Mouse (Mus musculus) limb, embryonic 12.5 days (tissue): ENCODE data around the gene Ttyh1. TPM values are rescaled to one million over a fixed set of nuclear protein-coding genes. Genes with fewer than 3 reads are reported as not detected.
"Not testable (repeated sequence)": the region's sequence is repeated elsewhere in the genome, so short reads cannot be mapped to it uniquely, and the experiment has no call there.

Experiments
- ATAC-seq: fragments of 200-750 bp; cut with Nextera tagmentation; 2 replicates; pipeline ENCODE4 v1.8.0; 2017; ENCODE audit warnings: low read depth, moderate TSS enrichment; ENCODE audit not compliant: insufficient number of reproducible peaks, insufficient read depth, low FRiP score, low TSS enrichment
- H3K27ac ChIP-seq: fragments of 300-500 bp; sonication (generic); 2 replicates; pipeline ENCODE4 v1.5.1; 2016; ENCODE audit warnings: mild to moderate bottlenecking, moderate library complexity
- H3K27me3 ChIP-seq: fragments of 300-500 bp; sonication (generic); 2 replicates; pipeline ENCODE4 v1.6.1; 2016; ENCODE audit warnings: mild to moderate bottlenecking, moderate library complexity
- H3K36me3 ChIP-seq: fragments of 300-500 bp; sonication (generic); 2 replicates; pipeline ENCODE4 v1.6.1; 2016; ENCODE audit warnings: mild to moderate bottlenecking, moderate library complexity
- H3K4me1 ChIP-seq: fragments of 300-500 bp; sonication (generic); replicated peaks from 2 replicates; pipeline ENCODE4 v1.6.1; 2016
- H3K4me2 ChIP-seq: fragments of 300-500 bp; sonication (generic); 2 replicates; pipeline ENCODE4 v1.6.1; 2016; ENCODE audit warnings: mild to moderate bottlenecking, moderate library complexity
- H3K4me3 ChIP-seq: fragments of 300-500 bp; sonication (generic); replicated peaks from 2 replicates; pipeline ENCODE4 v1.5.1; 2016; ENCODE audit warnings: mild to moderate bottlenecking
- H3K9ac ChIP-seq: fragments of 300-500 bp; sonication (generic); replicated peaks from 2 replicates; pipeline ENCODE4 v1.6.1; 2016; ENCODE audit warnings: mild to moderate bottlenecking, moderate library complexity
- H3K9me3 ChIP-seq: fragments of 300-500 bp; sonication (generic); 2 replicates; pipeline ENCODE4 v1.6.1; 2016; ENCODE audit warnings: mild to moderate bottlenecking, moderate library complexity
- WGBS: fragments of 180-500 bp; shearing (Covaris S2); methylation state at CpG from one replicate; pipeline ENCODE4 v1.1.7; 2016; 5-methylcytosine and 5-hydroxymethylcytosine counted together
- polyA plus RNA-seq: library from polyadenylated mRNA; unstranded; fragments of >200 nt; fragmentation: Nextera tagmentation; extraction: Ambion mirVana; gene quantifications from 2 replicates; pipeline ENCODE4 v1.2.1, GENCODE M21; 2016

Ttyh1 gene
- polyA plus RNA-seq, 1 experiment from 2014 or later: 1.9 TPM

GRCm38 (mm10) chr7:4154976-4155375, 35.8 kb downstream of the Ttyh1 start:
- H3K27me3 ChIP-seq: peaks cover 30% of the 10 kb centered on the region
- peaks cover 13% of the 10 kb centered on the region; the same call in 1 of the 2 replicates for H3K4me1 ChIP-seq
- no peak for ATAC-seq
- 64% methylated on average over 4 of the region's 4 CpGs for WGBS
- no peak overlapping the region for H3K4me2 ChIP-seq
- no peaks in the 10 kb centered on the region for H3K9me3 ChIP-seq
- no peak overlapping the region for H3K27ac ChIP-seq
- H3K4me3 ChIP-seq: no peak overlapping the region
- peaks cover 8% of the 10 kb centered on the region for H3K36me3 ChIP-seq
- H3K9ac ChIP-seq: no peak overlapping the region

- not testable (repeated sequence) for H3K9me3 ChIP-seq, H3K27ac ChIP-seq, H3K27me3 ChIP-seq, H3K36me3 ChIP-seq, ATAC-seq, H3K9ac ChIP-seq, H3K4me2 ChIP-seq, H3K4me3 ChIP-seq
- WGBS: 90% methylated on average over 4 of the region's 4 CpGs
- H3K4me1 ChIP-seq: peaks cover 16% of the 10 kb centered on the region
These were observed 42.4 kb downstream of the Ttyh1 start for GRCm38 (mm10) chr7:4161596-4161995.

GRCm38 (mm10) chr7:4163571-4164072, 44.4 kb downstream of the Ttyh1 start:
- Histone ChIP-seq H3K4me3 (peak overlapping the region; percentile 50), H3K27ac (peak overlapping the region; percentile 90), H3K9me3 (no peaks in the 10 kb centered on the region), H3K4me2 (peak overlapping the region; percentile 76), H3K9ac (peak overlapping the region; percentile 60), H3K4me1 (peaks cover 16% of the 10 kb centered on the region), H3K36me3 (no peaks in the 10 kb centered on the region), H3K27me3 (no peaks in the 10 kb centered on the region)
- ATAC-seq: peak; percentile 57
- 2% methylated on average over 11 of the region's 11 CpGs for WGBS

GRCm38 (mm10) chr7:4164090-4164910, 45.1 kb downstream of the Ttyh1 start, which contains the start of gene Cdc42ep5:
Cdc42ep5 (minus strand) TSS chr7:4164860.
- Histone ChIP-seq H3K27ac (peak within 1 kb of the TSS; percentile 90), H3K4me2 (peak within 1 kb of the TSS; percentile 76), H3K36me3 (no peaks in the 10 kb centered on the region), H3K27me3 (no peaks in the 10 kb centered on the region), H3K4me1 (peaks cover 16% of the 10 kb centered on the region), H3K9ac (peak within 1 kb of the TSS; percentile 60), H3K4me3 (peak within 1 kb of the TSS; percentile 50), H3K9me3 (no peaks in the 10 kb centered on the region)
- 0% methylated on average over 20 of the region's 20 CpGs for WGBS
- peak; percentile 94 for ATAC-seq

GRCm38 (mm10) chr7:4165286-4165685, 46.1 kb downstream of the Ttyh1 start:
- no peak for ATAC-seq
- Histone ChIP-seq H3K9ac (0 out of 2 replicates have a peak overlapping the region, but pooled peaks have one; percentile 4), H3K4me3 (peak overlapping the region; percentile 50)

GRCm38 (mm10) chr7:4167098-4167497, 47.9 kb downstream of the Ttyh1 start:
- ATAC-seq: no peak
- no peak overlapping the region for H3K27ac ChIP-seq
- H3K4me3 ChIP-seq: no peak overlapping the region
- no peak overlapping the region for H3K4me2 ChIP-seq
- peaks cover 16% of the 10 kb centered on the region for H3K4me1 ChIP-seq
- H3K9me3 ChIP-seq: no peaks in the 10 kb centered on the region
- H3K36me3 ChIP-seq: no peaks in the 10 kb centered on the region
- H3K27me3 ChIP-seq: no peaks in the 10 kb centered on the region
- no peak overlapping the region for H3K9ac ChIP-seq

More at GRCm38 (mm10) chr7:4165286-4165685, 46.1 kb downstream of the Ttyh1 start:
- WGBS: 12% methylated on average over 3 of the region's 3 CpGs
- peaks cover 16% of the 10 kb centered on the region for H3K4me1 ChIP-seq
- H3K9me3 ChIP-seq: no peaks in the 10 kb centered on the region
- H3K27ac ChIP-seq: peak overlapping the region; percentile 90
- H3K27me3 ChIP-seq: no peaks in the 10 kb centered on the region
- H3K36me3 ChIP-seq: no peaks in the 10 kb centered on the region
- H3K4me2 ChIP-seq: peak overlapping the region; percentile 76

- no peaks in the 10 kb centered on the region for H3K36me3 ChIP-seq
- H3K27me3 ChIP-seq: no peaks in the 10 kb centered on the region
- H3K9me3 ChIP-seq: no peaks in the 10 kb centered on the region
- H3K9ac ChIP-seq: no peak overlapping the region
- no peak for ATAC-seq
- no peak overlapping the region for H3K27ac ChIP-seq
- WGBS: 84% methylated on average over 6 of the region's 6 CpGs
- H3K4me3 ChIP-seq: no peak overlapping the region
- no peaks in the 10 kb centered on the region for H3K4me1 ChIP-seq
- H3K4me2 ChIP-seq: no peak overlapping the region
These were observed 51.2 kb downstream of the Ttyh1 start for GRCm38 (mm10) chr7:4170193-4170938.

- H3K36me3 ChIP-seq: no peaks in the 10 kb centered on the region
- 52% methylated on average over 3 of the region's 3 CpGs for WGBS
- no peak overlapping the region for H3K4me3 ChIP-seq
- H3K4me2 ChIP-seq: no peak overlapping the region
- H3K4me1 ChIP-seq: no peaks in the 10 kb centered on the region
- no peaks in the 10 kb centered on the region for H3K9me3 ChIP-seq
- no peak overlapping the region for H3K27ac ChIP-seq
- ATAC-seq: no peak
- no peaks in the 10 kb centered on the region for H3K27me3 ChIP-seq
- H3K9ac ChIP-seq: no peak overlapping the region
These were observed 59.2 kb downstream of the Ttyh1 start for GRCm38 (mm10) chr7:4178438-4178837.

Other genes starting within 250 kb of the Ttyh1 start
- not detected in 2 replicates for gene Gm14548, start 221.3 kb upstream of the Ttyh1 start, polyA plus RNA-seq
- 0.12 TPM in 1 of 2 replicates, not detected in the other for gene Lilra6, start 203.9 kb upstream of the Ttyh1 start, polyA plus RNA-seq
- 0.51 TPM in 1 of 2 replicates, not detected in the other for gene Lair1, start 56.2 kb upstream of the Ttyh1 start, polyA plus RNA-seq
- 62.2 and 80.5 TPM in 2 replicates for gene Leng8, start 17.6 kb downstream of the Ttyh1 start, polyA plus RNA-seq
- gene Leng9, start 31.0 kb downstream of the Ttyh1 start, polyA plus RNA-seq: 2.3 and 3.2 TPM in 2 replicates
- 40.3 and 47.9 TPM in 2 replicates for gene Cdc42ep5, start 45.5 kb downstream of the Ttyh1 start, polyA plus RNA-seq
- gene Lilra5, start 118.3 kb downstream of the Ttyh1 start, polyA plus RNA-seq: not detected in 2 replicates
- not detected in 2 replicates for gene Ncr1, start 218.3 kb downstream of the Ttyh1 start, polyA plus RNA-seq